Mouse (Mus musculus): ENCODE measurements around the gene Rcn2. TPM values are rescaled to one million over a fixed set of nuclear protein-coding genes. Genes with fewer than 3 reads are reported as not detected.

The Rcn2 gene
- polyA plus RNA-seq, 1 experiment from 2014 or later = 292 TPM

DNA sequence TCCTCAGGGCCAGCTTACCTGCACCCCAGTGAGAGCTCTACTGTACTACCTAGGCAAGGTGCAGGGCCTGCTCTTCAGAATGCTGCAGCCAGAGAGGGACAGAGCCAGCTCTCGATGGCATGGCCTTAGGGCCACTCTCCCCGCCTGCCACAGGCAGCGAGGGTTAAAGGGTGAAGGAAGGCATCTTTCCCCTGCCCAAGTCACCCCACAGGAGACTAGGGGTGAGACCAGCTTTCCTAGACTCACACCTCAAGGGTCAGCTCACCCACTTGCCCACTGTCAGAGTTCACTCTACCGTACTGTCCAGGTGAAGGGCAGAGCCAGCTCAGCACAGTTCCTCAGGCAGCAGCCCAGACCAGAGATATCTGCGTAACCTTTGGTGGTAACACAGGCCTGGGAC, 20.7 kb downstream of the Rcn2 start:
- Histone ChIP-seq H3K4me1 (ENCODE audit: control insufficient read depth, insufficient read depth, low read length) (no peaks in the 10 kb centered on the region), H3K4me2 (ENCODE audit: low read length) (no peak overlapping the region), H3K27me3 (ENCODE audit: control insufficient read depth, insufficient read depth, low read depth, low read length) (no peaks in the 10 kb centered on the region), H3K9me3 (replicated peaks; ENCODE audit: control insufficient read depth, low read length, poor library complexity, severe bottlenecking) (no peaks in the 10 kb centered on the region), H3K36me3 (ENCODE audit: control insufficient read depth, insufficient read depth, low read length) (peaks cover 34% of the 10 kb centered on the region), H3K4me3 (ENCODE audit: low read depth, low read length) (no peak overlapping the region), H3K27ac (ENCODE audit: low read length) (no peak overlapping the region), H3K9ac (ENCODE audit: low read depth, low read length) (no peak overlapping the region)
- 100% methylated on average over 5 of the region's 5 CpGs for WGBS
- ATAC-seq = peak; percentile 28; the same call in 1 of the 2 replicates

DNA sequence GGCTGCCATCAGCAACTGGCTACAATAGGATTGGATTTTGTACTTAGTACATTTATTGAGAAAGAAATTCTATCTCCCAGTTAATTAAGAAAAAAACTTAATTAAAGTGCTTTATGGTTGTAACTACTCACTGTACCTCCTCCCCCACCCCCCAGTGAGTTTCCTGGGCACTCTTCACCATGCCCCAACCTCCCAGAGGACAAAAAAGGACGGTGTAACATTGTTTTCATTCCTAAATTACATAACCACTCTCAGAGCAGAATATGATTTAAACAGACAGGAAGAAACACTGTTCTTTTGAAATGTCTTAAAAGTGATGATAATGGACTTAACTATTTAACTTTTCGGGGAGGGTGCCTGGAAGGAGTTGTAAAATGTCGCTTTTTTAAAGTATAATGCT, 23.4 kb downstream of the Rcn2 start:
- 79% methylated on average over 3 of the region's 3 CpGs for WGBS
- Histone ChIP-seq H3K4me3 (ENCODE audit: low read depth, low read length) (no peak overlapping the region), H3K4me1 (ENCODE audit: control insufficient read depth, insufficient read depth, low read length) (no peaks in the 10 kb centered on the region), H3K27ac (ENCODE audit: low read length) (no peak overlapping the region), H3K36me3 (ENCODE audit: control insufficient read depth, insufficient read depth, low read length) (peaks cover 22% of the 10 kb centered on the region), H3K9me3 (replicated peaks; ENCODE audit: control insufficient read depth, low read length, poor library complexity, severe bottlenecking) (no peaks in the 10 kb centered on the region), H3K27me3 (ENCODE audit: control insufficient read depth, insufficient read depth, low read depth, low read length) (no peaks in the 10 kb centered on the region), H3K9ac (ENCODE audit: low read depth, low read length) (no peak overlapping the region), H3K4me2 (ENCODE audit: low read length) (no peak overlapping the region)
- no peak for ATAC-seq

DNA sequence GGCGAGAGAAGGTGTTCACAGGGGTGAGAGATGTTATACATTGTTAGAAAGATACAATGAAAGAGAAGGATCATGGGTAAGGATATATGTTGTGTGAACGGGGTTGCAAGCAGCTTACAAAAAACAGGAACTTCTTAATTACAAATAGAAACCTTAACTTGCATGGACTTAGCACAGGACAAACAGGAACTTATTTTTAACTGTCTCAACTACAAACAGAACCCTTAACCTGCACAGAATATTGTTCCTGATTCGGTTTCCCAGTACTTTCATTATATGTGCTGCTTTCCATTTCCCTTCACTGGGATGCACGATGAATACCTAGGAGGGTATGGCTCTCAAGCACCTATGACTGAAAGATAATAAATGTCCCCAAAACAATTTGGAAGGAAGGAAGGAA, 26.3 kb downstream of the Rcn2 start:
- H3K36me3 ChIP-seq (ENCODE audit: control insufficient read depth, insufficient read depth, low read length) = peaks cover under 1% of the 10 kb centered on the region
- no peak overlapping the region for H3K4me2 ChIP-seq (ENCODE audit: low read length)

DNA sequence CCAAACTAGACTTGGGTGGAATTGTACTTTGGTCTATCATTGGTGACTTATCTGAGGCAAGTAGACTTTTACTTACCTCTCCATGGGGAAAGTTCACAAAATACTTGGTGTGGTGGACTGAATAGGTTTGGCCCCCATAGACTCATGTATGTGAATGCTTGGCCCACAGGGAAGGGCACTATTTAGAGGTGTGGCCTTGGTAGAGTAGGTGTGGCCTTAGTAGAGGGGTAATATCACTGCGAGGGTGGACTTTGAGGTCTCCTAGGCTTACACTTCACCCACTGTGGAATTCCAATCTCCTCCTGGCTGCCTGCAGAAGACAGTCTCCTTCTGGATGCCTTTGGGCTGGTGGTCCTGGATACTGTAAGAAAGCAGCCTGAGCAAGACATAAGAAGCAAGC, 27.0 kb downstream of the Rcn2 start:
- Histone ChIP-seq H3K9ac (ENCODE audit: low read depth, low read length) (no peak overlapping the region), H3K4me2 (ENCODE audit: low read length) (no peak overlapping the region), H3K9me3 (replicated peaks; ENCODE audit: control insufficient read depth, low read length, poor library complexity, severe bottlenecking) (no peaks in the 10 kb centered on the region), H3K27me3 (ENCODE audit: control insufficient read depth, insufficient read depth, low read depth, low read length) (no peaks in the 10 kb centered on the region), H3K4me3 (ENCODE audit: low read depth, low read length) (no peak overlapping the region), H3K4me1 (ENCODE audit: control insufficient read depth, insufficient read depth, low read length) (no peaks in the 10 kb centered on the region), H3K36me3 (ENCODE audit: control insufficient read depth, insufficient read depth, low read length) (no peaks in the 10 kb centered on the region; the same call in none of the 2 replicates), H3K27ac (ENCODE audit: low read length) (no peak overlapping the region)
- 100% methylated on average over 1 of the region's 1 CpGs for WGBS
- ATAC-seq = no peak

More for the DNA sequence above, 26.3 kb downstream of the Rcn2 start:
- ATAC-seq = no peak
- Histone ChIP-seq H3K9ac (ENCODE audit: low read depth, low read length) (no peak overlapping the region), H3K4me3 (ENCODE audit: low read depth, low read length) (no peak overlapping the region), H3K27me3 (ENCODE audit: control insufficient read depth, insufficient read depth, low read depth, low read length) (no peaks in the 10 kb centered on the region), H3K27ac (ENCODE audit: low read length) (no peak overlapping the region), H3K4me1 (ENCODE audit: control insufficient read depth, insufficient read depth, low read length) (no peaks in the 10 kb centered on the region), H3K9me3 (replicated peaks; ENCODE audit: control insufficient read depth, low read length, poor library complexity, severe bottlenecking) (no peaks in the 10 kb centered on the region)
- WGBS = 91% methylated on average over 4 of the region's 4 CpGs

DNA sequence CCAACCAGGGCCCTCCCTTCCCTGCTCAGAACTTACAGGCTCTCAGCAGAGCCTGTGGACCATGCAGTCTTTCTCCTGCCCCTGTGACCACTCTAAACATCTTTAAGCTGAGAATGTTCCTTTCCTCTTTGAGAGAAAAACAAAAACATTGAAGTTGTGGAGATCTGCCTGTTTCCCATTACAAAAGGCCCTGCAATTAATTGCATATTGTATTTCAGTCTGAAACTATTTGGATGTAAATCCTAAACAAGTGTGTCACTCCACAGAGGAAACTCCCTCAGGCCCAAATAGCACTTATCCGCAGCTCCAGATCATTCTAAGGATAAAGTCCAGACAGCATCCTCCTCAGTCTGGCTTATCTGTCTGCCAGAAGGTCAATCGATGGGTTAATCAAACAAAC, 31.2 kb downstream of the Rcn2 start:
- Histone ChIP-seq H3K36me3 (ENCODE audit: control insufficient read depth, insufficient read depth, low read length) (no peaks in the 10 kb centered on the region; the same call in 1 of the 2 replicates), H3K4me3 (ENCODE audit: low read depth, low read length) (no peak overlapping the region), H3K27ac (ENCODE audit: low read length) (no peak overlapping the region), H3K4me1 (ENCODE audit: control insufficient read depth, insufficient read depth, low read length) (no peaks in the 10 kb centered on the region), H3K27me3 (ENCODE audit: control insufficient read depth, insufficient read depth, low read depth, low read length) (no peaks in the 10 kb centered on the region), H3K9me3 (replicated peaks; ENCODE audit: control insufficient read depth, low read length, poor library complexity, severe bottlenecking) (no peaks in the 10 kb centered on the region), H3K9ac (ENCODE audit: low read depth, low read length) (no peak overlapping the region), H3K4me2 (ENCODE audit: low read length) (no peak overlapping the region)
- WGBS = 84% methylated on average over 2 of the region's 2 CpGs
- no peak for ATAC-seq

DNA sequence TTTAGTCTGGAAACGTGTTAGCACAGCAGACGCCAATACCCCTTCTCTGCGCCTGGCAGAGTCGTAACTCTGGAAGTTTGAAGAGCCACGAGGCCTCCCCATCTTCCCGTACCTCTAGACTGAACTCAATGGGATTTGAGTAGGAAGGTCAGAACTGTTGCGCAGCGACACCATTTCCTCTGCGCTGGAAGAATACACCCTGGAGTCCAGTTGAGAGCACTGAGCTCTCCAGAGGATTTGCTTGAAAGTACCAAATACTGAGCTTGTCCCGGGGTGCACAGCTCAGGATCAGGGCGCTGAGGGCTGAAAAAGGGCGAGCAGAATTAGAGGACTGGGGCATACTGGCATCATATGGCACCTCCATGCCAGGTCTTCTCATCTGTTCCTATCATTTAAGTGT, 33.2 kb downstream of the Rcn2 start:
- Histone ChIP-seq H3K4me2 (ENCODE audit: low read length) (no peak overlapping the region), H3K4me1 (ENCODE audit: control insufficient read depth, insufficient read depth, low read length) (no peaks in the 10 kb centered on the region), H3K36me3 (ENCODE audit: control insufficient read depth, insufficient read depth, low read length) (no peaks in the 10 kb centered on the region; the same call in 1 of the 2 replicates), H3K9ac (ENCODE audit: low read depth, low read length) (no peak overlapping the region), H3K4me3 (ENCODE audit: low read depth, low read length) (no peak overlapping the region), H3K9me3 (replicated peaks; ENCODE audit: control insufficient read depth, low read length, poor library complexity, severe bottlenecking) (no peaks in the 10 kb centered on the region), H3K27ac (ENCODE audit: low read length) (no peak overlapping the region), H3K27me3 (ENCODE audit: control insufficient read depth, insufficient read depth, low read depth, low read length) (no peaks in the 10 kb centered on the region)
- ATAC-seq = 0 out of 2 replicates have a peak, but pooled peaks have one; percentile 14
- 77% methylated on average over 12 of the region's 12 CpGs for WGBS

DNA sequence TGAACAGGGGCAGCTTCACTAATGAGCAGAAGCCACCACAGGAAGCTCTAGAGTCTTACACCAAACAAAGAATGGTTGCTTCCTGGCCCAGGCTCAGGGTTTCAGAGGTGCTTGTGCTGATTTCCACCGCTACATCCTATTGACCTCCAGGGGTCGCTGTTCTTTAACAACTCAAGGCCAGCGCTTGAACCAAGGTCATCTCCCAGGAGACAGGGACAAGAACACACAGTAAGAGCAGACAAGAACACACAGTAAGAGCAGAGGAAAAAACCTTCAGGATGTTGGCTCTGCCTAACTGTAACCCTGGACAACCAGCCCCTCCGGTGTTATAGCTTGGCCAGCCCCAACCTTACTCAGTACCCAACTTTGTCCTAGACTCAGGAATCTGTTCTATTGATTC, 33.6 kb downstream of the Rcn2 start:
- H3K4me2 ChIP-seq (ENCODE audit: low read length) = no peak overlapping the region
- no peak overlapping the region for H3K27ac ChIP-seq (ENCODE audit: low read length)
- no peaks in the 10 kb centered on the region for H3K4me1 ChIP-seq (ENCODE audit: control insufficient read depth, insufficient read depth, low read length)
- H3K4me3 ChIP-seq (ENCODE audit: low read depth, low read length) = no peak overlapping the region
- H3K9me3 ChIP-seq (replicated peaks; ENCODE audit: control insufficient read depth, low read length, poor library complexity, severe bottlenecking) = no peaks in the 10 kb centered on the region
- peak; percentile 80 for ATAC-seq
- no peaks in the 10 kb centered on the region for H3K27me3 ChIP-seq (ENCODE audit: control insufficient read depth, insufficient read depth, low read depth, low read length)
- H3K9ac ChIP-seq (ENCODE audit: low read depth, low read length) = no peak overlapping the region
- 10% methylated on average over 4 of the region's 4 CpGs for WGBS
- no peaks in the 10 kb centered on the region; the same call in 1 of the 2 replicates for H3K36me3 ChIP-seq (ENCODE audit: control insufficient read depth, insufficient read depth, low read length)

DNA sequence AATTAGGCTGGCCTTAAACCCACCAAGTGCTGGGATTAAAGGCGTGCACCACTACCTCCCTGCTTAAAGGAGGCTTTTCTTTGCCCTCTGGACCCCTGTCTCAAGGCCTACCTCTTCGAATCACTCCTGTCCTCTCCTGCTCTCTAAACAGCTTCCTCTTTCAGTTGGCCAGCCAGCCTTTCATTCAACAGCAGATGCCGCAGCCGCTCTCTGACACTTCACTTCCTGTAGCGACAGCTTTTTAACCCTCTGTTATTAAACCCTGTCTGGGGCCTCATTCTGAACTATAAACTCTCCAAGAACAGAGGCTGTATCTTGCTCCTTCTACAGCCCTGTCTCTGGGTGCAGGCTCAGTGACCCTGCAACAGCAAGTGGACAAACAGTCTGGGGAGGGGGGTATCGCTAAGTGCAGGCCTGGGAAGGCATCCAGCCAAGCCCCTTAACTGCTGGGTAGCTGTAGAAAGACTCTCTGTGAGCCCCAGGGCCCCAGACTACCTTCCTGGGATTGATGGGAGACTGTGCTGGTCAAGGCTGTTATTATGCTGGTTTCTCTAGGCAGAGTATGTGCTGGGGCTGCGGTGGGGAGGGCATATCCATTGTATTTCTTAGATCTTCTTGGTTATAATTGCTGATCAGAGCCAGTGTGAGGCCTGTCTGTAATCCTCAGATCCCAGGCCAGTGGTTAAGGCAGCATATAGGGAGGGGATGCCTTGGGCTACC, 34.4 kb downstream of the Rcn2 start:
- 67% methylated on average over 7 of the region's 7 CpGs for WGBS
- ATAC-seq = 0 out of 2 replicates have a peak, but pooled peaks have one; percentile 39
- H3K36me3 ChIP-seq (ENCODE audit: control insufficient read depth, insufficient read depth, low read length) = no peaks in the 10 kb centered on the region; the same call in 1 of the 2 replicates

DNA sequence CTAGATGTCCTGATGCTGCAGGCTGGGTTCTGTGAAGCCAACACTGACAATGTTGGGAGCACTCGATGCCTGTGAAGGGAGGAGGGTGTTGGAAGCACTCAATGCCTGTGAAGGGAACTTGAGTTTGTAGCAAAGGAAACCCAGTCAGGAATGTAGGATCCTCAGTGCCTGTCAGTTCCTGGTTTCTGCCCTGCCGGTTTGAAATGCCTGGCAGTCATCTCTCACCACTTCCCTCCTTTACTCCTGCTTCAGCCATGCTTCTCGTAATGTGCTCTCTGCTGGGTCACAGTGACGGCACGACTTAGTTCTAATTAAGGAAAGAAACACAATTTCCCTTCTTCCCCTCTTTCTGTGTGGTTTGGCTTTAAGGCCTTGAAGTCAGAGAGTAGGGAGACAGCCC, 37.9 kb downstream of the Rcn2 start:
- ATAC-seq = no peak

More for the DNA sequence above, 34.4 kb downstream of the Rcn2 start:
- Histone ChIP-seq H3K4me2 (ENCODE audit: low read length) (no peak overlapping the region), H3K9ac (ENCODE audit: low read depth, low read length) (no peak overlapping the region), H3K4me3 (ENCODE audit: low read depth, low read length) (no peak overlapping the region), H3K27me3 (ENCODE audit: control insufficient read depth, insufficient read depth, low read depth, low read length) (no peaks in the 10 kb centered on the region), H3K27ac (ENCODE audit: low read length) (peak overlapping the region; percentile 47; the same call in 1 of the 2 replicates), H3K9me3 (replicated peaks; ENCODE audit: control insufficient read depth, low read length, poor library complexity, severe bottlenecking) (no peaks in the 10 kb centered on the region), H3K4me1 (ENCODE audit: control insufficient read depth, insufficient read depth, low read length) (no peaks in the 10 kb centered on the region)

More for the DNA sequence above, 37.9 kb downstream of the Rcn2 start:
- H3K27ac ChIP-seq (ENCODE audit: low read length) = no peak overlapping the region
- no peaks in the 10 kb centered on the region for H3K4me1 ChIP-seq (ENCODE audit: control insufficient read depth, insufficient read depth, low read length)
- no peak overlapping the region for H3K4me2 ChIP-seq (ENCODE audit: low read length)
- no peaks in the 10 kb centered on the region for H3K36me3 ChIP-seq (ENCODE audit: control insufficient read depth, insufficient read depth, low read length)
- WGBS = 92% methylated on average over 5 of the region's 5 CpGs
- no peak overlapping the region for H3K4me3 ChIP-seq (ENCODE audit: low read depth, low read length)
- H3K9me3 ChIP-seq (replicated peaks; ENCODE audit: control insufficient read depth, low read length, poor library complexity, severe bottlenecking) = no peaks in the 10 kb centered on the region
- no peak overlapping the region for H3K9ac ChIP-seq (ENCODE audit: low read depth, low read length)
- no peaks in the 10 kb centered on the region for H3K27me3 ChIP-seq (ENCODE audit: control insufficient read depth, insufficient read depth, low read depth, low read length)

All from midbrain, embryonic 16.5 days (tissue).